Mouse (Mus musculus): ENCODE results near the gene Stk40.
A peak's percentile ranks its signal among the peaks of the same experiment; 100 is the strongest.
"Not testable (repeated sequence)": the region's sequence is repeated elsewhere in the genome, so short reads cannot be mapped to it uniquely, and the experiment has no call there.

The Stk40 gene

GRCm38 (mm10) chr4:126159455-126159854, 55.7 kb downstream of the Stk40 start:
- DNase-seq, result no peak

GRCm38 (mm10) chr4:126160981-126161380, 57.2 kb downstream of the Stk40 start:
- no peak for DNase-seq

- no peak for DNase-seq
Measured at GRCm38 (mm10) chr4:126161456-126161855, 57.7 kb downstream of the Stk40 start.

GRCm38 (mm10) chr4:126161986-126162385, 58.2 kb downstream of the Stk40 start:
- DNase-seq, result no peak

GRCm38 (mm10) chr4:126162544-126163066, 58.8 kb downstream of the Stk40 start:
- DNase-seq, result peak; percentile 85 to 90

- DNase-seq, result no peak
Measured at GRCm38 (mm10) chr4:126163067-126163659, 59.4 kb downstream of the Stk40 start, which contains the start of gene Sh3d21. Sh3d21 (minus strand) TSS chr4:126163491.

GRCm38 (mm10) chr4:126163685-126164084, 59.9 kb downstream of the Stk40 start:
- DNase-seq, result no peak

- not testable (repeated sequence) for DNase-seq
Measured at GRCm38 (mm10) chr4:126165092-126165491, 61.3 kb downstream of the Stk40 start.

GRCm38 (mm10) chr4:126166084-126166483, 62.3 kb downstream of the Stk40 start:
- no peak for DNase-seq

GRCm38 (mm10) chr4:126168851-126169250, 65.1 kb downstream of the Stk40 start:
- DNase-seq, result no peak

- not testable (repeated sequence) for DNase-seq
Measured at GRCm38 (mm10) chr4:126170737-126171136, 67.0 kb downstream of the Stk40 start.

GRCm38 (mm10) chr4:126173800-126174199, 70.0 kb downstream of the Stk40 start:
- no peak for DNase-seq

- not testable (repeated sequence) for DNase-seq
Measured at GRCm38 (mm10) chr4:126175980-126176379, 72.2 kb downstream of the Stk40 start.

- DNase-seq, result peak; percentile 53 to 72
Measured at GRCm38 (mm10) chr4:126181170-126181957, 77.6 kb downstream of the Stk40 start.

GRCm38 (mm10) chr4:126183034-126183433, 79.3 kb downstream of the Stk40 start:
- no peak for DNase-seq

- no peak for DNase-seq
Measured at GRCm38 (mm10) chr4:126187096-126187495, 83.3 kb downstream of the Stk40 start.
